Mouse (Mus musculus): Measurements from ENCODE around the gene BC049715. TPM values are rescaled to one million over a fixed set of nuclear protein-coding genes. Genes with fewer than 3 reads are reported as not detected.

BC049715 gene
- polyA plus RNA-seq, 1 experiment from 2014 or later: 2.3 TPM

- WGBS: 93% methylated on average over 7 of the region's 7 CpGs
- Histone ChIP-seq H3K9me3 (no peaks in the 10 kb centered on the region), H3K27me3 (ENCODE audit: insufficient read depth, poor library complexity, severe bottlenecking) (no peaks in the 10 kb centered on the region), H3K4me1 (replicated peaks) (no peaks in the 10 kb centered on the region), H3K27ac (no peak overlapping the region), H3K36me3 (peaks cover 92% of the 10 kb centered on the region), H3K4me3 (no peak overlapping the region)
- no peak for DNase-seq (ENCODE audit: low spot score)
Observed at GRCm38 (mm10) chr6:136815381-136815780, 12.0 kb upstream of the BC049715 start.

- peaks cover 96% of the 10 kb centered on the region for H3K36me3 ChIP-seq
Observed at GRCm38 (mm10) chr6:136816826-136817225, 10.6 kb upstream of the BC049715 start.

GRCm38 (mm10) chr6:136817549-136817948, 9.9 kb upstream of the BC049715 start:
- no peaks in the 10 kb centered on the region for H3K27me3 ChIP-seq (ENCODE audit: insufficient read depth, poor library complexity, severe bottlenecking)
- H3K9me3 ChIP-seq: no peaks in the 10 kb centered on the region
- no peak overlapping the region for H3K27ac ChIP-seq
- H3K4me3 ChIP-seq: no peak overlapping the region
- no peak for DNase-seq (ENCODE audit: low spot score)
- no peaks in the 10 kb centered on the region for H3K4me1 ChIP-seq (replicated peaks)
- H3K36me3 ChIP-seq: peaks cover 96% of the 10 kb centered on the region
- 94% methylated on average over 3 of the region's 3 CpGs for WGBS

More at GRCm38 (mm10) chr6:136816826-136817225, 10.6 kb upstream of the BC049715 start:
- H3K27ac ChIP-seq: no peak overlapping the region
- no peaks in the 10 kb centered on the region for H3K27me3 ChIP-seq (ENCODE audit: insufficient read depth, poor library complexity, severe bottlenecking)
- no peaks in the 10 kb centered on the region for H3K4me1 ChIP-seq (replicated peaks)
- H3K9me3 ChIP-seq: no peaks in the 10 kb centered on the region
- DNase-seq (ENCODE audit: low spot score): no peak
- WGBS: 95% methylated on average over 21 of the region's 21 CpGs
- H3K4me3 ChIP-seq: no peak overlapping the region

DNA sequence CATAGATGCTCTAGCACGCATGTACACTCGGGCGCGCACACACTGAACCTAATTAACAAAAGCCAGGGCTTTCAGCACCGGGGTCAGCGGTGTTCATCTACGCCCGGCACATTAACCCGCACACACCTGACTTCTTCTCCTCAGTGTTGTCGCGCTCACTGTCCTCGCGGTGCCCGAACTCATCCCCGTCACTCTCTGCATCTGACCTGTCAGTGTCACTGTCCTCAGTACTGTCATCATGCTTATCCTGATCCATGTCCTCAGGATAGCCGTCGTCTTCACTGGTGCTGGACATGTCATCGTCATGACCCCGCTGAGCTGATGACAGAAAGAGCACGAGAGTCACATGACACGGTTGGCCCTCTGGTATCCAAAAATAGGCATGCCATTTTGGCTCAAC, 7.0 kb upstream of the BC049715 start:
- H3K9me3 ChIP-seq: no peaks in the 10 kb centered on the region
- H3K27me3 ChIP-seq (ENCODE audit: insufficient read depth, poor library complexity, severe bottlenecking): no peaks in the 10 kb centered on the region
- WGBS: 96% methylated on average over 21 of the region's 21 CpGs
- no peak for DNase-seq (ENCODE audit: low spot score)
- peaks cover 95% of the 10 kb centered on the region for H3K36me3 ChIP-seq
- no peak overlapping the region for H3K27ac ChIP-seq
- H3K4me3 ChIP-seq: no peak overlapping the region
- H3K4me1 ChIP-seq (replicated peaks): no peaks in the 10 kb centered on the region

GRCm38 (mm10) chr6:136821086-136821485, 6.3 kb upstream of the BC049715 start:
- no peak for DNase-seq (ENCODE audit: low spot score)
- Histone ChIP-seq H3K4me3 (no peak overlapping the region), H3K4me1 (replicated peaks) (no peaks in the 10 kb centered on the region), H3K36me3 (peaks cover 94% of the 10 kb centered on the region), H3K9me3 (no peaks in the 10 kb centered on the region), H3K27me3 (ENCODE audit: insufficient read depth, poor library complexity, severe bottlenecking) (no peaks in the 10 kb centered on the region), H3K27ac (no peak overlapping the region)
- 95% methylated on average over 18 of the region's 18 CpGs for WGBS

- Histone ChIP-seq H3K27ac (no peak overlapping the region), H3K9me3 (no peaks in the 10 kb centered on the region), H3K36me3 (peaks cover 56% of the 10 kb centered on the region), H3K4me1 (replicated peaks) (peaks cover 14% of the 10 kb centered on the region), H3K27me3 (ENCODE audit: insufficient read depth, poor library complexity, severe bottlenecking) (no peaks in the 10 kb centered on the region), H3K4me3 (no peak overlapping the region)
- no peak for DNase-seq (ENCODE audit: low spot score)
- WGBS: 95% methylated on average over 8 of the region's 8 CpGs
Observed at GRCm38 (mm10) chr6:136824987-136825386, 2.4 kb upstream of the BC049715 start.

DNA sequence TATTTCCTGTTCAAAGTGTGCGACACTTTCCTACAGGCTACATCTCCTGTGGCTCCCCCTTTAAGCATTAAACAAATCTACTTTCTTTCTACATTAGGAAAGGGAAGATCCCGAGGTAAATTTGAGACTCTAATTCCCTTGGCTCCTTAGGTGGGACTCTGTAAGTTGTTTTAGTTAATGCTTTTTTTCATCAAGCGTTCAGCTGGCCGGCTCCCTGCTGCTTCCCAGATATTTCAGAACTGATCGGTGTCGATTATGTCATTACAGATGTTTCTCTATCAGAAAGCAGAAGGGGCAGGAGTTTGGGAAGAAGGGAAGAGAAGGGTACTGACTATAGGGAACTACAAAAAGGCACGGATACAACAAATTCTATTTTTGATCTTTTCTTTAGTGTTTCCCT, 310 bp upstream of the BC049715 start:
- H3K36me3 ChIP-seq: peaks cover 35% of the 10 kb centered on the region
- no peaks in the 10 kb centered on the region for H3K27me3 ChIP-seq (ENCODE audit: insufficient read depth, poor library complexity, severe bottlenecking)
- peaks cover 14% of the 10 kb centered on the region for H3K4me1 ChIP-seq (replicated peaks)
- no peaks in the 10 kb centered on the region for H3K9me3 ChIP-seq
- 20% methylated on average over 7 of the region's 7 CpGs for WGBS
- H3K4me3 ChIP-seq: peak overlapping the region; percentile 99
- no peak for DNase-seq (ENCODE audit: low spot score)
- H3K27ac ChIP-seq: peak overlapping the region; percentile 98

DNA sequence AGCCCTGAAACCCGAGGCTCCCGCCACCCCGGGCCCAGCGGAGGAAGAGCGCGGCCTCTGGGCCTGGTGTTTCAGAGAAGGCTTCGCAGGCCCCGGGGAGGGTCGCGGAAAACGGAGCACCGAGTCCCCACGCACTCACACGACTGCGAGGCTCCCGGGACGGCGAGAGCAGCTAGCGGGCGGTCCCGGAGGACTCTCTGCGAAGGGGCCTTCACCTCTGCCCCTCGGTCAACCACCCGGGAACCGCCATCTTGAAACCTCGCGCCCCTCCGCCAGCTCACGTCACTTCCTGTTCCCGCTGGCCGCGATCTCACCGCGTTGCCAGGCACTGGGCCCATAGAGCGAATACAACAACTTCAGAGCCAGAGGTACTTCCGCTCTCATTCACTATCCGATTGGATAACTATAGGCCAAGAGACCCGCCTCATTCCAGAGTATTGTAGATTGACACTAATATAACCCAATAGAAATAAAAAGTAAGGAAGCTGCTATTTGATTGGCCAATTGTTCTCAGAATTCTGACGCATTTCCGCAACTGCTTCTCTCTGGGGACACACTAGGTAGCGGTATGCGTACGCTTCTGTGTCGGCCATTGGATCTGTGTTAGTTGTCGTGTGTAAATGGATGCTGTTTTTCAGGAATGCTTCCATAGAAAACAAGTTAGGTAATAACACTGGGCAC, 595 bp downstream of the BC049715 start, which contains the start of gene Wbp11:
Wbp11 (minus strand) TSS at position 353 of the 681 bp plus-strand sequence.
- peaks cover 26% of the 10 kb centered on the region for H3K36me3 ChIP-seq
- H3K27ac ChIP-seq: peak within 1 kb of the TSS; percentile 98
- no peaks in the 10 kb centered on the region for H3K27me3 ChIP-seq (ENCODE audit: insufficient read depth, poor library complexity, severe bottlenecking)
- peak; percentile 96 for DNase-seq (ENCODE audit: low spot score)
- no peaks in the 10 kb centered on the region for H3K9me3 ChIP-seq
- WGBS: under 1% methylated on average over 45 of the region's 45 CpGs
- peaks cover 14% of the 10 kb centered on the region for H3K4me1 ChIP-seq (replicated peaks)
- H3K4me3 ChIP-seq: peak within 1 kb of the TSS; percentile 99

DNA sequence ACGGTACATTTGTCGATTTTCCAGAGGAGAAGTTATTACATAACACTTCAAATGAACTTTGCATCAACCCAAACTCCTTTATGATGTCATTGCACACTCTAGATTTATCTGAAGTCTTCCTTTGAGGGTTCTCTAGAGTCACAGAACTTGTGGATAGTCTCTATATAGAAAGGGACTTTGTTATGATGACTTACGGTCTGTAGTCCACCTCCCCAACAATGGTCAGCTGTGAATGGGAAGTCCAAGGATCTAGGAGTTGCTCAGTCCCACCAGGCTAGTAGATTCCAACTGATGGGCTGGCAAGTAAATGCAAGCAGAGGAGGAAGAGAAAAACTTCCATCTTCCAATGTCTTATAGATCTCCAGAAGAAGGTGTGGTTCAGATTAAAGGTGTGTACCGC, 1.3 kb downstream of the BC049715 start:
- H3K27ac ChIP-seq: peak overlapping the region; percentile 98
- peaks cover 14% of the 10 kb centered on the region for H3K4me1 ChIP-seq (replicated peaks)
- no peak for DNase-seq (ENCODE audit: low spot score)
- peaks cover 22% of the 10 kb centered on the region for H3K36me3 ChIP-seq
- H3K9me3 ChIP-seq: no peaks in the 10 kb centered on the region
- H3K27me3 ChIP-seq (ENCODE audit: insufficient read depth, poor library complexity, severe bottlenecking): no peaks in the 10 kb centered on the region
- H3K4me3 ChIP-seq: peak overlapping the region; percentile 99
- WGBS: 33% methylated on average over 4 of the region's 4 CpGs

DNA sequence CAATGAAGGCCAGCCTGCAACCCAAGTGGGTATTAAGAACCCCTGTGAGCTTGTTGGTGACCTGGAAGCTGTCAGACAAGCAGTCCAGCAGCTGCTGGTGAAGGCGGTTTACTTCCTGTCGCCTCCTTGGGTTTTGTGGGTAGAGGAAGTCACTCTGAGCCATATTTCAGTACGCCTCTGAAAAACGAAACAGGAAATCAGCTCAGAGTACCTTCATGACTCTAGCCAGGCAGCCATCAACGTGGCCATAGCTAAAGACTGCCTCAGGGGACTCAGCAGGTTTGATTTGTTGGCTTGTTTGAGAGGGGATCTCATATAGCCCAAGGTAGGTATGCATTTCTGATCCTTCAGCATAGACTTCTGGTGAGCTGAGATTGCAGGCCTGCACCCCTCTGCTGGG, 4.3 kb downstream of the BC049715 start:
- H3K4me3 ChIP-seq: no peak overlapping the region

GRCm38 (mm10) chr6:136835352-136835751, 7.9 kb downstream of the BC049715 start, which contains the start of gene Smco3:
Gene Smco3 (minus strand): TSS chr6:136835452.
- WGBS: 57% methylated on average over 4 of the region's 4 CpGs
- H3K4me3 ChIP-seq: no peak within 1 kb of the TSS

More for the DNA sequence above, 4.3 kb downstream of the BC049715 start:
- Histone ChIP-seq H3K27me3 (ENCODE audit: insufficient read depth, poor library complexity, severe bottlenecking) (no peaks in the 10 kb centered on the region), H3K9me3 (no peaks in the 10 kb centered on the region), H3K27ac (no peak overlapping the region), H3K36me3 (no peaks in the 10 kb centered on the region), H3K4me1 (replicated peaks) (peaks cover 10% of the 10 kb centered on the region)
- no peak for DNase-seq (ENCODE audit: low spot score)
- 76% methylated on average over 5 of the region's 5 CpGs for WGBS

GRCm38 (mm10) chr6:136837323-136837722, 9.9 kb downstream of the BC049715 start:
- no peaks in the 10 kb centered on the region for H3K36me3 ChIP-seq
- no peaks in the 10 kb centered on the region for H3K4me1 ChIP-seq (replicated peaks)
- DNase-seq (ENCODE audit: low spot score): no peak
- 84% methylated on average over 3 of the region's 3 CpGs for WGBS
- no peaks in the 10 kb centered on the region for H3K9me3 ChIP-seq
- H3K27ac ChIP-seq: no peak overlapping the region
- no peak overlapping the region for H3K4me3 ChIP-seq
- H3K27me3 ChIP-seq (ENCODE audit: insufficient read depth, poor library complexity, severe bottlenecking): no peaks in the 10 kb centered on the region

More at GRCm38 (mm10) chr6:136835352-136835751, 7.9 kb downstream of the BC049715 start, which contains the start of gene Smco3:
- Histone ChIP-seq H3K27me3 (ENCODE audit: insufficient read depth, poor library complexity, severe bottlenecking) (no peaks in the 10 kb centered on the region), H3K27ac (no peak within 1 kb of the TSS), H3K36me3 (no peaks in the 10 kb centered on the region), H3K4me1 (replicated peaks) (no peaks in the 10 kb centered on the region), H3K9me3 (no peaks in the 10 kb centered on the region)
- no peak for DNase-seq (ENCODE audit: low spot score)

GRCm38 (mm10) chr6:136844903-136845302, 17.5 kb downstream of the BC049715 start:
- Histone ChIP-seq H3K4me1 (replicated peaks) (no peaks in the 10 kb centered on the region), H3K27me3 (ENCODE audit: insufficient read depth, poor library complexity, severe bottlenecking) (no peaks in the 10 kb centered on the region), H3K9me3 (no peaks in the 10 kb centered on the region), H3K36me3 (no peaks in the 10 kb centered on the region), H3K27ac (no peak overlapping the region), H3K4me3 (no peak overlapping the region)
- 55% methylated on average over 2 of the region's 2 CpGs for WGBS
- DNase-seq (ENCODE audit: low spot score): no peak
